Mouse (Mus musculus) bone marrow, adult 2 months (tissue): ENCODE data around the gene Nop9.

Experiments used
- CTCF ChIP-seq: fragments of 200-500 bp; IDR thresholded peaks from 2 replicates; pipeline ENCODE4 v1.5.1; 2011; ENCODE audit warnings: low read length, control low read depth; ENCODE audit not compliant: control insufficient read depth, insufficient read depth
- POLR2A ChIP-seq: fragments of 200-500 bp; IDR thresholded peaks from 2 replicates; pipeline ENCODE4 v1.6.1; 2011; ENCODE audit warnings: low read depth, mild to moderate bottlenecking, control low read depth, low read length, borderline replicate concordance; ENCODE audit not compliant: control insufficient read depth

- TF ChIP-seq POLR2A, result no peak
- no peak for TF ChIP-seq CTCF
Measured at GRCm38 (mm10) chr14:55763166-55763565, 17.7 kb downstream of the Nop9 start.
